Mouse (Mus musculus) adrenal gland, postnatal 10 days (tissue): ENCODE results near the gene Adrb1. TPM values are rescaled to one million over a fixed set of nuclear protein-coding genes. Genes with fewer than 3 reads are reported as not detected.

Source experiments
- DNase-seq: peaks from one replicate; pipeline ENCODE4 v3.0.0; 2021; ENCODE audit warnings: mixed read lengths
- total RNA-seq, 2 experiments: library from RNA; stranded (reverse); gene quantifications; 2 replicates each; pipeline ENCODE4 v1.2.3; 2021

The Adrb1 gene
- total RNA-seq, 2 experiments from 2014 or later = 7.2 to 7.4 TPM

- DNase-seq = peak; percentile 42
These were observed 18.5 kb upstream of the Adrb1 start for GRCm38 (mm10) chr19:56703238-56704097.

- no peak for DNase-seq
These were observed 16.8 kb upstream of the Adrb1 start for GRCm38 (mm10) chr19:56705026-56705675.

GRCm38 (mm10) chr19:56708794-56709193 is 13.2 kb upstream of the Adrb1 start:
- no peak for DNase-seq

- DNase-seq = no peak
These were observed 11.7 kb upstream of the Adrb1 start for GRCm38 (mm10) chr19:56710131-56710905.

- no peak for DNase-seq
These were observed 8.4 kb upstream of the Adrb1 start for GRCm38 (mm10) chr19:56713613-56714012.

- DNase-seq = no peak
These were observed 7.3 kb upstream of the Adrb1 start for GRCm38 (mm10) chr19:56714661-56715170.

- no peak for DNase-seq
These were observed 4.0 kb upstream of the Adrb1 start for GRCm38 (mm10) chr19:56718046-56718445.

- no peak for DNase-seq
These were observed 1.1 kb upstream of the Adrb1 start for GRCm38 (mm10) chr19:56720882-56721281.

GRCm38 (mm10) chr19:56722291-56722707 is 300 bp downstream of the Adrb1 start:
- peak; percentile 33 for DNase-seq

- peak; percentile 26 for DNase-seq
These were observed 822 bp downstream of the Adrb1 start for GRCm38 (mm10) chr19:56722711-56723330.

GRCm38 (mm10) chr19:56723331-56724125 is 1.5 kb downstream of the Adrb1 start:
- DNase-seq = peak; percentile 80

GRCm38 (mm10) chr19:56724126-56724597 is 2.2 kb downstream of the Adrb1 start:
- no peak for DNase-seq

GRCm38 (mm10) chr19:56727170-56727877 is 5.3 kb downstream of the Adrb1 start:
- DNase-seq = no peak

- DNase-seq = no peak
These were observed 12.1 kb downstream of the Adrb1 start for GRCm38 (mm10) chr19:56734033-56734572.

- no peak for DNase-seq
These were observed 13.7 kb downstream of the Adrb1 start for GRCm38 (mm10) chr19:56735747-56736146.

- DNase-seq = no peak
These were observed 14.3 kb downstream of the Adrb1 start for GRCm38 (mm10) chr19:56736287-56736686.

- peak; percentile 39 for DNase-seq
These were observed 23.1 kb downstream of the Adrb1 start for GRCm38 (mm10) chr19:56745061-56745460.

- DNase-seq = no peak
These were observed 23.5 kb downstream of the Adrb1 start for GRCm38 (mm10) chr19:56745528-56745927.

GRCm38 (mm10) chr19:56746618-56747017 is 24.6 kb downstream of the Adrb1 start:
- no peak for DNase-seq

GRCm38 (mm10) chr19:56747878-56748277 is 25.9 kb downstream of the Adrb1 start:
- DNase-seq = no peak
